Comparison of ENCODE assay signal across 12 mouse cellular contexts in the genomic region with DNA sequence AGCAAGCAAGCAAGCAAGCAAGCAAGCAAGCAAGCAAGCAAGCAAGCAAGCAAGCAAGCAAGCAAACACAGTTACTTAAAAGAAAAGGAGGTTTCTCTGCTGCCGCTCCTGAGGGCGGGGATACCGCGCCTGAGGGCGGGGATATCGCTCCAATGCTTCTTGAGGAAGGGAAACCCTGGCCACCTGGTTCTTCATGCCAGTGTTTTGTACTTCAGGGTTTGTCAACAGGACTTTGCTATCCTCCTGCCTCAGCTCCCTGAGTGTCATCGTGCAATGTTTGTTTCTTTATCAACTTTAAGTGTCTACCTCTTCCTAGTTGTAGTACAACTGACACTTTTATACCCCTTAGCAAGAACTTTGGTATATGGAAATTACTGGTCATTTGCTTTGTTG.
A peak's percentile ranks its signal among the peaks of the same experiment; 100 is the strongest.
DNase-seq lines count a peak whose midpoint lies in the region; ATAC-seq and TF ChIP-seq lines count a peak whose summit lies in the region.
"Had no signal": no experiment of that assay in that cellular context is flagged by ENCODE, and none has a peak within 500 bp of the region (broad histone marks: within the 10 kb centered on the region; RNA-seq: fewer than 3 reads in every experiment).

No protein-coding gene starts in this region.

- TF ChIP-seq EP300 in heart, adult 2 months (IDR thresholded peaks at IDR 0.05; ENCODE audit: insufficient read depth, low read depth, low read length), result no peak

- no peak for TF ChIP-seq POLR2A in heart, adult 2 months (IDR thresholded peaks at IDR 0.05; ENCODE audit: insufficient read depth, low read depth, low read length)

- H3K4me1 ChIP-seq in heart, adult 2 months (ENCODE audit: control insufficient read depth, insufficient read depth, low read length), result 0 out of 2 replicates have a peak, but pooled peaks cover 1% of the 10 kb centered on the region
- peaks cover 13% of the 10 kb centered on the region; the same call in 1 of the 2 replicates for H3K4me1 ChIP-seq in lung, embryonic 15.5 days
- H3K4me1 ChIP-seq in kidney, embryonic 14.5 days (ENCODE audit: control insufficient read depth, insufficient read depth, low read length), result no peaks in the 10 kb centered on the region
- H3K4me1 ChIP-seq: midbrain, embryonic 13.5 days had no signal

- ATAC-seq in lung, embryonic 15.5 days (ENCODE audit: borderline replicate concordance, extremely low read depth, low FRiP score, low TSS enrichment), result no peak
- 0 out of 2 replicates have a peak, but pooled peaks have one; percentile 40 for ATAC-seq in granulocyte monocyte progenitor cell, adult 5-6 weeks (replicated peaks; ENCODE audit: poor library complexity, severe bottlenecking)
- no peak for ATAC-seq in kidney, embryonic 14.5 days (ENCODE audit: low FRiP score, low TSS enrichment)
- ATAC-seq: midbrain, embryonic 13.5 days had no signal

- intact Hi-C loops in heart, adult 2 months (cut with DNase I), result no loop called here

- WGBS in heart, adult 2 months, result 72% methylated on average over 7 of the region's 7 CpGs
- 49% methylated on average over 7 of the region's 7 CpGs for WGBS in lung, embryonic 15.5 days
- WGBS in kidney, embryonic 14.5 days, result 47% methylated on average over 7 of the region's 7 CpGs

- H3K27me3 ChIP-seq in heart, adult 2 months (ENCODE audit: control insufficient read depth, insufficient read depth, low read length), result no peaks in the 10 kb centered on the region
- H3K27me3 ChIP-seq in lung, embryonic 15.5 days, result no peaks in the 10 kb centered on the region
- H3K27me3 ChIP-seq in splenic B cell, adult 2 months (ENCODE audit: control insufficient read depth, insufficient read depth, low read length, poor library complexity, severe bottlenecking), result no peaks in the 10 kb centered on the region
- H3K27me3 ChIP-seq in kidney, embryonic 14.5 days (ENCODE audit: control insufficient read depth, insufficient read depth, low read length), result no peaks in the 10 kb centered on the region
- H3K27me3 ChIP-seq: limb, embryonic 13.5 days; midbrain, embryonic 13.5 days had no signal

- no peaks in the 10 kb centered on the region for H3K36me3 ChIP-seq in heart, adult 2 months (ENCODE audit: control insufficient read depth, insufficient read depth, low read length)
- H3K36me3 ChIP-seq in lung, embryonic 15.5 days, result no peaks in the 10 kb centered on the region
- no peaks in the 10 kb centered on the region for H3K36me3 ChIP-seq in splenic B cell, adult 2 months (ENCODE audit: control insufficient read depth, insufficient read depth, low read length, poor library complexity, severe bottlenecking)
- H3K36me3 ChIP-seq in kidney, embryonic 14.5 days (ENCODE audit: control insufficient read depth, insufficient read depth, low read length), result no peaks in the 10 kb centered on the region
- H3K36me3 ChIP-seq: limb, embryonic 13.5 days; midbrain, embryonic 13.5 days had no signal

- H3K27ac ChIP-seq in heart, adult 2 months, result no peak overlapping the region
- H3K27ac ChIP-seq in lung, embryonic 15.5 days, result no peak overlapping the region
- no peak overlapping the region for H3K27ac ChIP-seq in kidney, embryonic 14.5 days (ENCODE audit: low read depth, low read length)
- H3K27ac ChIP-seq: limb, embryonic 13.5 days; midbrain, embryonic 13.5 days had no signal

- DNase-seq in heart, adult 11 months, result peak; percentile 72
- DNase-seq in heart, adult 2 months, result no peak
- DNase-seq in lung, postnatal 25 days (ENCODE audit: low spot score), result no peak
- DNase-seq in splenic B cell, adult 2 months (ENCODE audit: low read depth, low spot score), result peak; percentile 34
- DNase-seq in cerebellum, postnatal 36 days, result no peak
- DNase-seq: gastrocnemius, adult 2 months; right cerebral cortex, postnatal 4 days had no signal

- no peaks in the 10 kb centered on the region for H3K9me3 ChIP-seq in lung, embryonic 15.5 days
- H3K9me3 ChIP-seq in kidney, embryonic 14.5 days (ENCODE audit: control insufficient read depth, low read length), result no peaks in the 10 kb centered on the region
- H3K9me3 ChIP-seq: limb, embryonic 13.5 days had no signal

- no peak overlapping the region for H3K4me3 ChIP-seq in heart, adult 2 months
- H3K4me3 ChIP-seq in lung, embryonic 15.5 days, result no peak overlapping the region
- H3K4me3 ChIP-seq in kidney, embryonic 14.5 days (ENCODE audit: low read length), result no peak overlapping the region
- H3K4me3 ChIP-seq: limb, embryonic 13.5 days; midbrain, embryonic 13.5 days had no signal

- no peak for TF ChIP-seq CTCF in heart, adult 2 months (IDR thresholded peaks at IDR 0.05)

- no peaks in the 10 kb centered on the region for H3K79me2 ChIP-seq in heart, adult 2 months (replicated peaks; ENCODE audit: control insufficient read depth, insufficient read depth, low read length)

- peak overlapping the region; percentile 33 for H3K4me2 ChIP-seq in lung, embryonic 15.5 days
- no peak overlapping the region for H3K4me2 ChIP-seq in kidney, embryonic 14.5 days (replicated peaks; ENCODE audit: low read depth, low read length)
- H3K4me2 ChIP-seq: midbrain, embryonic 13.5 days had no signal

- no peak overlapping the region for H3K9ac ChIP-seq in heart, adult 2 months (ENCODE audit: low read depth, low read length)
- H3K9ac ChIP-seq in lung, embryonic 15.5 days, result no peak overlapping the region
- H3K9ac ChIP-seq in kidney, embryonic 14.5 days (ENCODE audit: low read depth, low read length), result no peak overlapping the region
- H3K9ac ChIP-seq: limb, embryonic 13.5 days; midbrain, embryonic 13.5 days had no signal

Comparison
In these comparisons a context has a peak if more than half of its experiments do, and no peak if none do; other contexts are left out.
1. DNase-seq: peak in heart, adult 11 months (single experiment) and splenic B cell, adult 2 months (single experiment); none in heart, adult 2 months (0 of 2), lung, postnatal 25 days (single experiment) and cerebellum, postnatal 36 days (0 of 2).